In the genomic region with DNA sequence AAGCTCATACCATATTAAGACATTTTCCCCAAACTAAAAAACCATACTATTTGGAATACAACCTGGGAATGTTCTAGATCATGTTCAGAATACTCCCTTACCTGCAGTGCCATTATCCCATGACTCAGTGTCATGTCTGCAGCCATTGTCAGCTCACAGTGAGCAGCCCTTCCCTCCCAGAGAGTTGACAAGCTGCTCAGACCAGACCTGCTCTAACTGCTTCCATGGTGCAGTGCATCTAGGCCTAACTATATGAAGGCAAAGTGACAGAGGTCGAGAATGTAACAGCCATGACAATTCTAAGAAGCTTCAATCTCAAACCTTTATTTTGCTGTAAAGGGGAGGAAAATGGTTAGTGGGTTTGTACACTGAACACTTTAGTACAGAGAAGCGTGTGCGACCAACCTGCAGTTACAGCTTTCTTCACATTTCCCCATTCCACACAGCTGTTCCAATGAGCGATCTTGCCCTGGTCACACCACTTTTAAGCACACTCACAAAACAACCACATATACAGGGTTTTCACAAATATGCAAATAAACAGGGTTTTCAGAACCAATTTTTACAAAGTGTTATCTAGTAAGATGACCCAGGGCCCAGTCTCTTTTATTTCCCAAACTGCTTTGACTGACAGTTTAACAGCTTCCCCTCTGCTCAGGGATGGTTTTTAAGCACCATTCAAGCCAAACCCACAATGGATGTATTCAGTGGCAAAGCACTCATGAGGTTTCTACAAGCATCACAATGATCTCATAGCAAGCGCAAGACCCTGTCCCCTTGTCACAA, we compare ENCODE assay signal across 7 mouse cellular contexts. TPM values are rescaled to one million over a fixed set of nuclear protein-coding genes. Genes with fewer than 3 reads are reported as not detected.
DNase-seq lines count a peak whose midpoint lies in the region; ATAC-seq and TF ChIP-seq lines count a peak whose summit lies in the region.

No protein-coding gene starts in this region.

- H3K36me3 ChIP-seq in midbrain, embryonic 10.5 days: no peaks in the 10 kb centered on the region
- no peaks in the 10 kb centered on the region for H3K36me3 ChIP-seq in midbrain, embryonic 14.5 days (ENCODE audit: control insufficient read depth, insufficient read depth, low read length)
- no peaks in the 10 kb centered on the region for H3K36me3 ChIP-seq in hindbrain, embryonic 10.5 days
- no peaks in the 10 kb centered on the region for H3K36me3 ChIP-seq in midbrain, postnatal 0 days (ENCODE audit: insufficient read depth, low read length)

- TF ChIP-seq CTCF in midbrain, postnatal 0 days (IDR thresholded peaks at IDR 0.05): no peak

- no peak overlapping the region for H3K9ac ChIP-seq in midbrain, embryonic 14.5 days (replicated peaks; ENCODE audit: low read length)
- H3K9ac ChIP-seq in midbrain, postnatal 0 days (replicated peaks; ENCODE audit: low read length, poor library complexity, severe bottlenecking): no peak overlapping the region

- H3K4me1 ChIP-seq in midbrain, embryonic 10.5 days: peaks cover 84% of the 10 kb centered on the region
- peaks cover 26% of the 10 kb centered on the region for H3K4me1 ChIP-seq in midbrain, embryonic 14.5 days (ENCODE audit: control insufficient read depth, insufficient read depth, low read length)
- H3K4me1 ChIP-seq in brown adipose tissue, adult 24 weeks (ENCODE audit: control insufficient read depth, insufficient read depth, insufficient read length, low read length): peaks cover 8% of the 10 kb centered on the region
- peaks cover 86% of the 10 kb centered on the region for H3K4me1 ChIP-seq in hindbrain, embryonic 10.5 days (replicated peaks)
- peaks cover 17% of the 10 kb centered on the region for H3K4me1 ChIP-seq in midbrain, postnatal 0 days (ENCODE audit: insufficient read depth, low read length)

- peak overlapping the region; percentile 95 for H3K27ac ChIP-seq in midbrain, embryonic 10.5 days (replicated peaks)
- no peak overlapping the region for H3K27ac ChIP-seq in midbrain, embryonic 14.5 days (replicated peaks; ENCODE audit: low read depth, low read length)
- H3K27ac ChIP-seq in brown adipose tissue, adult 24 weeks (replicated peaks; ENCODE audit: low read depth, low read length): peak overlapping the region; percentile 100
- peak overlapping the region; percentile 96 for H3K27ac ChIP-seq in hindbrain, embryonic 10.5 days
- 0 out of 2 replicates have a peak overlapping the region, but pooled peaks have one; percentile 3 for H3K27ac ChIP-seq in midbrain, postnatal 0 days (ENCODE audit: low read depth, low read length)

- DNase-seq in midbrain, embryonic 10.5 days (ENCODE audit: low spot score): no peak
- no peak for DNase-seq in midbrain, embryonic 14.5 days
- no peak for DNase-seq in hindbrain, embryonic 10.5 days (ENCODE audit: low spot score)
- DNase-seq in midbrain, postnatal 0 days (ENCODE audit: low spot score): no peak
- DNase-seq in left cerebral cortex, adult 9 months (ENCODE audit: low spot score in 2 of 2): no peak
- no peak for DNase-seq in spleen, postnatal 4 days (ENCODE audit: low spot score in 2 of 2)

- H3K4me2 ChIP-seq in midbrain, embryonic 14.5 days (ENCODE audit: low read length): no peak overlapping the region
- no peak overlapping the region for H3K4me2 ChIP-seq in midbrain, postnatal 0 days (ENCODE audit: low read depth, low read length, poor library complexity, severe bottlenecking)

- H3K4me3 ChIP-seq in midbrain, embryonic 10.5 days: no peak overlapping the region
- no peak overlapping the region for H3K4me3 ChIP-seq in midbrain, embryonic 14.5 days (replicated peaks; ENCODE audit: low read depth, low read length)
- H3K4me3 ChIP-seq in brown adipose tissue, adult 24 weeks (ENCODE audit: insufficient read depth, low read depth, low read length): peak overlapping the region; percentile 67
- peak overlapping the region; percentile 48 for H3K4me3 ChIP-seq in hindbrain, embryonic 10.5 days
- no peak overlapping the region for H3K4me3 ChIP-seq in midbrain, postnatal 0 days (ENCODE audit: low read depth, low read length)

- H3K27me3 ChIP-seq in midbrain, embryonic 10.5 days (ENCODE audit: low read depth, poor library complexity, severe bottlenecking): no peaks in the 10 kb centered on the region
- no peaks in the 10 kb centered on the region for H3K27me3 ChIP-seq in midbrain, embryonic 14.5 days (ENCODE audit: control insufficient read depth, insufficient read depth, low read length)
- H3K27me3 ChIP-seq in hindbrain, embryonic 10.5 days (ENCODE audit: insufficient read depth, poor library complexity, severe bottlenecking): no peaks in the 10 kb centered on the region
- no peaks in the 10 kb centered on the region for H3K27me3 ChIP-seq in midbrain, postnatal 0 days (ENCODE audit: insufficient read depth, low read length)

- 78% methylated on average over 5 of the region's 5 CpGs for WGBS in midbrain, embryonic 10.5 days
- WGBS in midbrain, embryonic 14.5 days: 60% methylated on average over 5 of the region's 5 CpGs
- WGBS in hindbrain, embryonic 10.5 days: 43% methylated on average over 5 of the region's 5 CpGs
- WGBS in midbrain, postnatal 0 days: 62% methylated on average over 5 of the region's 5 CpGs

- no peak for ATAC-seq in midbrain, embryonic 14.5 days (ENCODE audit: low FRiP score, low TSS enrichment)
- no peak for ATAC-seq in midbrain, postnatal 0 days (ENCODE audit: low FRiP score)

- H3K9me3 ChIP-seq in midbrain, embryonic 10.5 days (replicated peaks): no peaks in the 10 kb centered on the region
- H3K9me3 ChIP-seq in midbrain, embryonic 14.5 days (ENCODE audit: control insufficient read depth, low read length): no peaks in the 10 kb centered on the region
- no peaks in the 10 kb centered on the region for H3K9me3 ChIP-seq in hindbrain, embryonic 10.5 days
- H3K9me3 ChIP-seq in midbrain, postnatal 0 days (ENCODE audit: low read length): no peaks in the 10 kb centered on the region

RNA-seq across cellular contexts. Expression of gene Frmd8, which starts 32.9 kb away (rescaled TPM):
- polyA plus RNA-seq in midbrain, embryonic 10.5 days (2016; fragmentation: Nextera tagmentation; extraction: Ambion mirVana): 33.8 and 34.9 TPM in 2 replicates
- 8.3 and 12.2 TPM in 2 replicates for polyA plus RNA-seq in midbrain, embryonic 14.5 days (2014; fragmentation: Nextera tagmentation; extraction: Ambion mirVana)
- polyA plus RNA-seq in brown adipose tissue, adult 24 weeks (2012; ENCODE audit: insufficient read depth, insufficient read length, missing spikeins): 6.6 and 7.0 TPM in 2 replicates
- 37.2 and 37.8 TPM in 2 replicates for polyA plus RNA-seq in hindbrain, embryonic 10.5 days (2016; fragmentation: Nextera tagmentation; extraction: Ambion mirVana)
- 11.2 and 19.1 TPM in 2 replicates for total RNA-seq in midbrain, postnatal 0 days (2014; rRNA removed)
- 11.2 and 11.7 TPM in 2 replicates for polyA plus RNA-seq in midbrain, postnatal 0 days (2015; fragmentation: Nextera tagmentation; extraction: Ambion mirVana)

RNA-seq across cellular contexts. Expression of gene Slc25a45, which starts 35.4 kb away (rescaled TPM):
- polyA plus RNA-seq in midbrain, embryonic 10.5 days (2016; fragmentation: Nextera tagmentation; extraction: Ambion mirVana): 2.3 and 2.6 TPM in 2 replicates
- polyA plus RNA-seq in midbrain, embryonic 14.5 days (2014; fragmentation: Nextera tagmentation; extraction: Ambion mirVana): 0.73 and 1.2 TPM in 2 replicates
- 2.3 and 2.4 TPM in 2 replicates for polyA plus RNA-seq in brown adipose tissue, adult 24 weeks (2012; ENCODE audit: insufficient read depth, insufficient read length, missing spikeins)
- 2.8 TPM in 2 replicates for polyA plus RNA-seq in hindbrain, embryonic 10.5 days (2016; fragmentation: Nextera tagmentation; extraction: Ambion mirVana)
- total RNA-seq in midbrain, postnatal 0 days (2014; rRNA removed): 3.7 and 4.8 TPM in 2 replicates
- 2.1 and 2.7 TPM in 2 replicates for polyA plus RNA-seq in midbrain, postnatal 0 days (2015; fragmentation: Nextera tagmentation; extraction: Ambion mirVana)

RNA-seq across cellular contexts. Expression of gene Tigd3, which starts 51.8 kb away (rescaled TPM):
- polyA plus RNA-seq in midbrain, embryonic 10.5 days (2016; fragmentation: Nextera tagmentation; extraction: Ambion mirVana): 9.5 and 10.8 TPM in 2 replicates
- polyA plus RNA-seq in midbrain, embryonic 14.5 days (2014; fragmentation: Nextera tagmentation; extraction: Ambion mirVana): 9.9 and 10.8 TPM in 2 replicates
- not detected in 2 replicates for polyA plus RNA-seq in brown adipose tissue, adult 24 weeks (2012; ENCODE audit: insufficient read depth, insufficient read length, missing spikeins)
- 9.9 and 11.3 TPM in 2 replicates for polyA plus RNA-seq in hindbrain, embryonic 10.5 days (2016; fragmentation: Nextera tagmentation; extraction: Ambion mirVana)
- total RNA-seq in midbrain, postnatal 0 days (2014; rRNA removed): 9.0 and 11.4 TPM in 2 replicates
- 10.6 and 10.9 TPM in 2 replicates for polyA plus RNA-seq in midbrain, postnatal 0 days (2015; fragmentation: Nextera tagmentation; extraction: Ambion mirVana)

Comparison
In these comparisons a context has a peak if more than half of its experiments do, and no peak if none do; other contexts are left out.
1. H3K4me3 ChIP-seq: peak in brown adipose tissue, adult 24 weeks (single experiment) and hindbrain, embryonic 10.5 days (single experiment); none in midbrain, embryonic 10.5 days (single experiment), midbrain, embryonic 14.5 days (single experiment) and midbrain, postnatal 0 days (single experiment).